Mouse (Mus musculus): ENCODE data around the gene Irx5. TPM values are rescaled to one million over a fixed set of nuclear protein-coding genes. Genes with fewer than 3 reads are reported as not detected.
A peak's percentile ranks its signal among the peaks of the same experiment; 100 is the strongest.

Gene Irx5
- total and polyA plus RNA-seq, 2 experiments from 2014 or later = 13.9 to 18.3 TPM

- peak overlapping the region; percentile 69 for H3K4me2 ChIP-seq (ENCODE audit: low read depth, low read length)
- peak; percentile 41 for DNase-seq (ENCODE audit: low spot score)
- no peaks in the 10 kb centered on the region for H3K36me3 ChIP-seq (ENCODE audit: insufficient read depth, low read length)
- 0 out of 2 replicates have a peak, but pooled peaks cover 5% of the 10 kb centered on the region for H3K4me1 ChIP-seq (ENCODE audit: insufficient read depth, low read length)
- TF ChIP-seq CTCF (IDR thresholded peaks at IDR 0.05; ENCODE audit: low read depth) = no peak
- H3K27me3 ChIP-seq (ENCODE audit: insufficient read depth, low read length) = peaks cover 8% of the 10 kb centered on the region; the same call in 1 of the 2 replicates
- 2% methylated on average over 22 of the region's 22 CpGs for WGBS
- ATAC-seq = no peak
- H3K27ac ChIP-seq = peak overlapping the region; percentile 70
- peak overlapping the region; percentile 65 for H3K4me3 ChIP-seq (ENCODE audit: low read length)
- peak overlapping the region; percentile 47; the same call in 1 of the 2 replicates for H3K9ac ChIP-seq (replicated peaks; ENCODE audit: low read length)
- H3K9me3 ChIP-seq (ENCODE audit: low read length) = no peaks in the 10 kb centered on the region
Observed at GRCm38 (mm10) chr8:92354536-92355482, 2.6 kb upstream of the Irx5 start.

DNA sequence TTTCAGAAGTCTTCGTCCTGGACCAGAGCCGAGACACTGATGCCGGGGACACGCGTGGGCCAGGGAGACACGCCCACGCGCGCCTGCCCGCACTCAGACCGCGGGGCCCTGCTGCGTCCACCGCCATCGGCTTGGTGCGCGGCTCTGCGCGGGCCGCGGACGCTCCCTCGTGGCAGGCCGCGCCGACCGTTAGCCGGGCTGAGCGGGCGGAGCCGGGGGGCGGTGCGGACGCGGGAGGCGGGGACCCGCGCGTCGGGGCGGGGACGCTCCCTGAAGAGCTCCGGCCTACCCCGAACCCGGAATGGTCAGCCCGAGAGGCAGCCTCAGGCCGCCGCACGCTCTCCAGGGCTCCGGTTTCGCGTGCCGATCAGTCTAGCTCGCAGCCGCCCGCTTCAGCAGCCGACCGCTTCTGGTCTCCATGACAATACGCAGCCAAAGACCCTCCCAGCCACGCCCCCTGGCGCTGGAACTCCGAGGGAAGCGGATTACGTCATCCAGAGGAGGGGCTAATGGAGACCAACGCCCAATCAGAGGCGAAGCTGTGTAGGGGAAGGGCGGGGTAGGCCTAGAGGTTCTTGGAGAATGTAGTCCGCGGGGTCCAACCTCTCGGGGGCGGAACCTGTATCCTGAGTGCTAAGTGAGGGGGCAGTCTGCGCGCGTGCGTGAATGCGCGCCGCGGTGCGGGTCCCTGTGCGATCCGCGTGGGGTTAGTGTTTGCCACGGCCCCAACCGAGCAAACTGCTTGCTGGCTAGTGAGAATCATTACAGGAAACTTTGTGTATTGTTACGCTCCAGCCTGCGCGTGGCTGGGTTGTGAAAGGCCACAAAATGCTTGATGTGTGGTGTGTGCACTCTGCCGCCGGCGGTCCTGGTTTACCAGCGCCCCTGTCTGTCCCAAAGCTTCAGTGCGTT, 1.5 kb upstream of the Irx5 start:
- peak; percentile 39 for TF ChIP-seq CTCF (IDR thresholded peaks at IDR 0.05; ENCODE audit: low read depth)
- H3K4me3 ChIP-seq (ENCODE audit: low read length) = peak overlapping the region; percentile 65
- H3K27ac ChIP-seq = peak overlapping the region; percentile 78
- H3K36me3 ChIP-seq (ENCODE audit: insufficient read depth, low read length) = no peaks in the 10 kb centered on the region
- H3K4me1 ChIP-seq (ENCODE audit: insufficient read depth, low read length) = 0 out of 2 replicates have a peak, but pooled peaks cover 5% of the 10 kb centered on the region
- no peaks in the 10 kb centered on the region for H3K9me3 ChIP-seq (ENCODE audit: low read length)
- peak overlapping the region; percentile 47 for H3K9ac ChIP-seq (replicated peaks; ENCODE audit: low read length)
- peaks cover 8% of the 10 kb centered on the region; the same call in 1 of the 2 replicates for H3K27me3 ChIP-seq (ENCODE audit: insufficient read depth, low read length)
- WGBS = under 1% methylated on average over 78 of the region's 93 CpGs
- peak overlapping the region; percentile 69 for H3K4me2 ChIP-seq (ENCODE audit: low read depth, low read length)
- ATAC-seq (peak; percentile 95), DNase-seq (ENCODE audit: low spot score) (peak; percentile 100)

DNA sequence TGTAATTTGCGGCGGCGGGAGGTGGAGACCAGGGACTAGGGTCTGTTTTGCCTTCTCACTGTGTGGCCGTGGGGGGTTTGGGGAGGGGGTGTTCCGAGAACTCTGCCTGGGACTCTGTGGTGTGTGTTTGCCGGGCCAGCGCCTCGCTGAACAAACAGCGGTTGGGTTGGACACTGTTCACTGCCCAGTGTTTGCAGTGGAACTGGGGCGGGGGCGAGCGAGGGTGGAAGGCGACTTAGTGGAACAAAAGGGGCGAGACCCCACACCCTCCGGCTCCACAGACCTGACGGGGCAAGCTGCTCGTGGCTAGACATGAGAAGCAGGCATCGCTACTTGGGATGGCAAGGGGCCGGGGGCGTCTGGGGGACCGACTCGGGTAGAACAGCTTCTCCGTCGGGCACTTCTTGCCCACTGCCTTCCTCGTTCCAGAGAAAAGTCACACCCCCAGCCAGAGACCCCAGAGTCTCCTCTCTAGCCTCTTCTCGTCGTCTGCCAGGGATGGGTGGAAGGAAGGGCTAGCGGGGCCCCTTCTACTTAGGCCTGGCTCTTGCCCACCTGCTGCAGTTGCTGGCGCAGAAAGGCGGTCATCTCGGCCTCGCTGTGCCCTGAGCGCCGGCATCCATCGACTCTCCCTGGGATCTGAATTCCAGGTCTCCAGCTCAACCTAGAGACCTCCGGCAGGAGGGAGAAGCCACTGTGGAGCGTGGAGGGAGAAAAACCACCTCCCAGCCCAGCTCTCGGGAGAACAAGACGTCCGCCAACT, 631 bp upstream of the Irx5 start:
- ATAC-seq = no peak

GRCm38 (mm10) chr8:92358141-92358999, 945 bp downstream of the Irx5 start:
- under 1% methylated on average over 65 of the region's 80 CpGs for WGBS
- no peak for TF ChIP-seq CTCF (IDR thresholded peaks at IDR 0.05; ENCODE audit: low read depth)
- Histone ChIP-seq H3K9me3 (ENCODE audit: low read length) (no peaks in the 10 kb centered on the region), H3K27me3 (ENCODE audit: insufficient read depth, low read length) (peaks cover 8% of the 10 kb centered on the region; the same call in 1 of the 2 replicates), H3K4me1 (ENCODE audit: insufficient read depth, low read length) (0 out of 2 replicates have a peak, but pooled peaks cover 5% of the 10 kb centered on the region), H3K4me3 (ENCODE audit: low read length) (peak overlapping the region; percentile 65), H3K9ac (replicated peaks; ENCODE audit: low read length) (peak overlapping the region; percentile 80), H3K36me3 (ENCODE audit: insufficient read depth, low read length) (no peaks in the 10 kb centered on the region), H3K27ac (peak overlapping the region; percentile 88), H3K4me2 (ENCODE audit: low read depth, low read length) (peak overlapping the region; percentile 69)
- DNase-seq (ENCODE audit: low spot score) (peak; percentile 36), ATAC-seq (peak; percentile 0; the same call in 1 of the 2 replicates)

More for the DNA sequence above, 631 bp upstream of the Irx5 start:
- Histone ChIP-seq H3K36me3 (ENCODE audit: insufficient read depth, low read length) (no peaks in the 10 kb centered on the region), H3K4me3 (ENCODE audit: low read length) (peak overlapping the region; percentile 65), H3K9ac (replicated peaks; ENCODE audit: low read length) (peak overlapping the region; percentile 47), H3K27ac (peak overlapping the region; percentile 78), H3K9me3 (ENCODE audit: low read length) (no peaks in the 10 kb centered on the region), H3K27me3 (ENCODE audit: insufficient read depth, low read length) (peaks cover 8% of the 10 kb centered on the region; the same call in 1 of the 2 replicates), H3K4me1 (ENCODE audit: insufficient read depth, low read length) (0 out of 2 replicates have a peak, but pooled peaks cover 5% of the 10 kb centered on the region), H3K4me2 (ENCODE audit: low read depth, low read length) (peak overlapping the region; percentile 69)
- DNase-seq (ENCODE audit: low spot score) = peak; percentile 23
- 1% methylated on average over 40 of the region's 40 CpGs for WGBS
- no peak for TF ChIP-seq CTCF (IDR thresholded peaks at IDR 0.05; ENCODE audit: low read depth)
